Mouse (Mus musculus) stomach, embryonic 14.5 days (tissue): Measurements from ENCODE around the gene Klra6. TPM values are rescaled to one million over a fixed set of nuclear protein-coding genes. Genes with fewer than 3 reads are reported as not detected.
"Not testable (repeated sequence)": the region's sequence is repeated elsewhere in the genome, so short reads cannot be mapped to it uniquely, and the experiment has no call there.

Source experiments
- ATAC-seq: fragments of 200-750 bp; cut with Nextera tagmentation; 2 replicates; pipeline ENCODE4 v1.8.0; 2017; ENCODE audit warnings: low read depth, moderate TSS enrichment; ENCODE audit not compliant: insufficient number of reproducible peaks, insufficient read depth, low FRiP score
- H3K27ac ChIP-seq: fragments of 300-500 bp; sonication (generic); 2 replicates; pipeline ENCODE4 v1.5.1; 2014; ENCODE audit warnings: mild to moderate bottlenecking, low read length, moderate library complexity, mixed read lengths
- H3K27me3 ChIP-seq: fragments of 300-500 bp; sonication (generic); 2 replicates; pipeline ENCODE4 v1.6.1; 2014; ENCODE audit warnings: low read length, control low read depth, mixed read lengths; ENCODE audit not compliant: control insufficient read depth, insufficient read depth
- H3K36me3 ChIP-seq: fragments of 300-500 bp; sonication (generic); 2 replicates; pipeline ENCODE4 v1.6.1; 2014; ENCODE audit warnings: mild to moderate bottlenecking, control low read depth, low read length, moderate library complexity, mixed read lengths; ENCODE audit not compliant: control insufficient read depth, insufficient read depth
- H3K4me1 ChIP-seq: fragments of 300-500 bp; sonication (generic); 2 replicates; pipeline ENCODE4 v1.6.1; 2014; ENCODE audit warnings: low read length, control low read depth, mixed read lengths; ENCODE audit not compliant: control insufficient read depth, insufficient read depth
- H3K4me2 ChIP-seq: fragments of 300-500 bp; sonication (generic); replicated peaks from 2 replicates; pipeline ENCODE4 v1.6.1; 2014; ENCODE audit warnings: low read depth, low read length, control low read depth
- H3K4me3 ChIP-seq: fragments of 300-500 bp; sonication (generic); 2 replicates; pipeline ENCODE4 v1.5.1; 2014; ENCODE audit warnings: low read depth, low read length, control low read depth
- H3K9ac ChIP-seq: fragments of 300-500 bp; sonication (generic); replicated peaks from 2 replicates; pipeline ENCODE4 v1.6.1; 2014; ENCODE audit warnings: low read depth, mild to moderate bottlenecking, control low read depth, low read length, moderate library complexity, mixed read lengths
- H3K9me3 ChIP-seq: fragments of 300-500 bp; sonication (generic); 2 replicates; pipeline ENCODE4 v1.6.1; 2016; ENCODE audit warnings: low read depth, low read length, control low read depth; ENCODE audit not compliant: control insufficient read depth
- WGBS: fragments of 180-500 bp; shearing (Covaris S2); extraction: QIAGEN DNeasy Blood & Tissue Kit; methylation state at CpG from one replicate; pipeline ENCODE4 v1.1.7; 2014; 5-methylcytosine and 5-hydroxymethylcytosine counted together
- polyA plus RNA-seq: library from polyadenylated mRNA; unstranded; fragments of >200 nt; fragmentation: Nextera tagmentation; extraction: Ambion mirVana; gene quantifications from 2 replicates; pipeline ENCODE4 v1.2.1, GENCODE M21; 2014

The Klra6 gene
- not detected in 2 replicates for polyA plus RNA-seq

DNA sequence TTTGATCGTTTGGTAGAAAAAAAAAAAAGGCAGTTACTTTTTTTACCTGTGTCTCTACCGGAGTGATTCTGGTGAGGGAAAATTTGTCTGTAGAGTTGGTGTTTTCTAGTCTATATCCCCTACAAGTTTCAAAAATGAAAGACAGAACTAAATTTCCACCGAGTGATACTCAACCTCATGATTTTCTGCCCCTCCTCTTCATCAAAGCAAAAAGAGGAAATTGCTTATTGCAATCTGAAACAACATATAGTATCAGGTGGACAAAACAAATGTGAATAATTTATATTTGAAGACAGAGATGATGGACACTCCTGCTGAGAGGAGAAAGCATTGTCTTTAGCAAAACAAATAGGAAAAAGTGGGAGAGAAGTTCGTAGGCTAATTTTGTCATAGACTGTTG is at the start of gene Klra6:
Klra6 (minus strand) TSS at position 101 of the 400 bp plus-strand sequence.
- no peak within 1 kb of the TSS for H3K4me2 ChIP-seq
- no peak within 1 kb of the TSS for H3K27ac ChIP-seq
- ATAC-seq = no peak
- H3K9me3 ChIP-seq = no peaks in the 10 kb centered on the region
- WGBS = 77% methylated on average over 4 of the region's 4 CpGs
- no peak within 1 kb of the TSS for H3K4me3 ChIP-seq
- H3K27me3 ChIP-seq = no peaks in the 10 kb centered on the region
- H3K4me1 ChIP-seq = no peaks in the 10 kb centered on the region
- no peak within 1 kb of the TSS for H3K9ac ChIP-seq
- H3K36me3 ChIP-seq = no peaks in the 10 kb centered on the region

DNA sequence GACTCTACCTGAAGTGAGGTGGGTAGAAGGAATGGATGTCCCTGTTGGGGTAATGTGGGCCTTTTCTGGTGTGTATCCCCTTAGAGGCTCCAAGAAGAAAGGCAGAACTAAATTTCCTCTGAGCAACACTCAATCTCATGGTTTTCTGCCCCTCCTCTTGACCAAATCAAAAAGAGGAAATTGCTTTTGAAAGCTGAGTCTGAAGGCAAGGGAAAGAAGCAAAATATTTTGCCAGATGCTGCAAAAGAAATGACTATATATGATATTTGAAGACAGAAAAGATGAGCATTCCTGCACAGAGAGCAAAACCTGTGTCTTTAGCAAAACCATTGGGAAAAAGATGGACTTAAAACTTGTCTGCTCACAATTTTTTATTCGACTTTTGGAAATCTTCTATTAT is 40.4 kb upstream of the Klra6 start, which contains the start of gene Klra4:
Klra4 (minus strand) TSS at position 101 of the 400 bp plus-strand sequence.
- whole genome bisulfite sequencing = 67% methylated on average over 1 of the region's 1 CpGs
- not testable (repeated sequence) for H3K9ac ChIP-seq

DNA sequence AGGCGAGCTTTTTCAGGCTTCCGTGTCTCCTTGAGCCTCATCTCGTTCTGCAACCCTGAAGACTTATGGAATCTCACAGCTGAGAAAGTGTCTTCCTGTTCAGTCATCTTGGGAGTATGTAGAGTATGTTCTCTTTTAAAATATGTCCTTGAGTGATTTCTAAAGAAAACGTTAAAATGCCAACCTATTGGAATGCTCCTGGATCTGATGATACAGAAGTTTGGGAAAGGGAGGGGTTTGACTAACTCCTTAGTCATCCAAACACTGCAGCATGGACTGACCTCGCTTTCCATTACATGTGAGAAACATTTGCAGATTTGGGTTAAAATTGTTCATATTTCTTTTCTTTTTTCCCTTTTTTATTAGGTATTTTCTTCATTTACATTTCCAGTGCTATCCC is 38.4 kb upstream of the Klra6 start:
- no peaks in the 10 kb centered on the region for H3K36me3 ChIP-seq
- no peak for ATAC-seq
- no peak overlapping the region for H3K4me3 ChIP-seq
- H3K27me3 ChIP-seq = no peaks in the 10 kb centered on the region
- WGBS = 77% methylated on average over 5 of the region's 5 CpGs
- H3K4me2 ChIP-seq = no peak overlapping the region
- no peak overlapping the region for H3K9ac ChIP-seq
- H3K4me1 ChIP-seq = no peaks in the 10 kb centered on the region
- no peak overlapping the region for H3K27ac ChIP-seq
- H3K9me3 ChIP-seq = no peaks in the 10 kb centered on the region

More for the DNA sequence above, 40.4 kb upstream of the Klra6 start, which contains the start of gene Klra4:
- H3K4me2 ChIP-seq, ATAC-seq, H3K27ac ChIP-seq, H3K27me3 ChIP-seq, H3K9me3 ChIP-seq, H3K36me3 ChIP-seq, H3K4me1 ChIP-seq, H3K4me3 ChIP-seq: not testable (repeated sequence)

DNA sequence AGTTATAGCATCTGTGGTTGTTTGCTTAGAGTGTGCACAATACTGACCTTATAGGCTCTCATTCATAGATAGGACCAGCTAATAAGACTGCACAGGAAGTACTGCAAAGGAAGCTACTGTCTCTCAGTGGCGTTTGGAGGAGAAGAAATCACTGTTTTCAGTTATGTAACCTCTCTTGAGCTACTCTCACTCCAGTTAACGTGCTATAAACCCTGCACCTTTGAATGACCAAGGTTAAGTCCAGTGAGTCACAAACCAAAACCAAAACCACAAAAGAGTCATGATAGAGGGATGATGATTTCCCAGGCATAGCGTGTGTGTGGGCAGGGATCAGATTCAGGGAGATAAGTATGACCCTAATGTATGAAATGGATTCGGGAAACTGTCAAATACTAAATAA is 8.4 kb upstream of the Klra6 start:
- not testable (repeated sequence) for H3K4me1 ChIP-seq, H3K9ac ChIP-seq, H3K4me3 ChIP-seq, H3K27ac ChIP-seq, ATAC-seq, H3K27me3 ChIP-seq, H3K4me2 ChIP-seq, H3K36me3 ChIP-seq, H3K9me3 ChIP-seq
- 59% methylated on average over 4 of the region's 4 CpGs for WGBS

DNA sequence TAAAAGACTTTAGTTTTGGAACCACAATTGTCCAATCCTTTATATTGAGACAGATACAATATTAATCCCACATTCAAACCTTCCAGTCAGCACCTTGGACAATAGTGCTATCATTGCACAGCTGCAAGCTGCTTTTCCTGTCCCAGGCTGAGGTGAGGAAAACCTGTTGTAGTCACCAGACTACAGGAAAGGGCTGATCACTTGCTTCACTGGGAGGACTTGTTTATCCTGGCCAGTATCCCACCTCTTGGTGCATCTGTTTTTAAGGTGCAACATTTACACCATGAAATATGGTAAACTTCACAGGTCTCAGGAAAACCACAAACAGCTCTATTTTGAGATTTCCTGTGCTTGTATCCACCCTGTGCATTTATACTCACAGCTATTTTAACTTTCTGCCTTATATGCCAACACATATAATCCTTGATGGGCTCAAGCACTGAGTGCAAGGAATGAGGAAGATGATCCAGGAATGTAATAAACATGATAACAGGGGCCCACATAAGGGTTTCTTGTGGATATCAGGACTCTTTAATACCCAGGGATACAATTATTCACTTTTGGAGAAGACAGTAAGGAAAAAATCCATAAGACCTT is 4.8 kb upstream of the Klra6 start:
- H3K4me2 ChIP-seq, H3K27me3 ChIP-seq, H3K36me3 ChIP-seq, H3K4me3 ChIP-seq, H3K9ac ChIP-seq, H3K9me3 ChIP-seq, H3K4me1 ChIP-seq, ATAC-seq, H3K27ac ChIP-seq: not testable (repeated sequence)

Other genes with a start within 250 kb of the Klra6 start
- not detected in 2 replicates for gene Gm156, start 242.7 kb downstream of the Klra6 start, polyA plus RNA-seq
- gene Gm17631, start 164.3 kb downstream of the Klra6 start, polyA plus RNA-seq = not detected in 2 replicates
- gene Klra17, start 150.3 kb downstream of the Klra6 start, polyA plus RNA-seq = not detected in 2 replicates
- gene Klra5, start 109.3 kb downstream of the Klra6 start, polyA plus RNA-seq = not detected in 2 replicates
- gene Klra4, start 40.3 kb upstream of the Klra6 start, polyA plus RNA-seq = not detected in 2 replicates
- not detected in 2 replicates for gene Klra8, start 102.9 kb upstream of the Klra6 start, polyA plus RNA-seq
- not detected in 2 replicates for gene Klra9, start 166.2 kb upstream of the Klra6 start, polyA plus RNA-seq
- not detected in 2 replicates for gene Klra7, start 206.4 kb upstream of the Klra6 start, polyA plus RNA-seq